Mouse (Mus musculus) intestine, postnatal 0 days (tissue): Measurements from ENCODE around the gene Prkcz. TPM values are rescaled to one million over a fixed set of nuclear protein-coding genes. Genes with fewer than 3 reads are reported as not detected.

Source experiments
- ATAC-seq: fragments of 200-750 bp; cut with Nextera tagmentation; 2 replicates; pipeline ENCODE4 v1.8.0; 2017; ENCODE audit warnings: mild to moderate bottlenecking, moderate TSS enrichment, moderate library complexity
- H3K27ac ChIP-seq: fragments of 300-500 bp; sonication (generic); 2 replicates; pipeline ENCODE4 v1.5.1; 2014; ENCODE audit warnings: mild to moderate bottlenecking, low read depth, low read length, moderate library complexity
- H3K27me3 ChIP-seq: fragments of 300-500 bp; sonication (generic); replicated peaks from 2 replicates; pipeline ENCODE4 v1.6.1; 2014; ENCODE audit warnings: low read length, mixed read lengths; ENCODE audit not compliant: control insufficient read depth, insufficient read depth
- H3K36me3 ChIP-seq: fragments of 300-500 bp; sonication (generic); 2 replicates; pipeline ENCODE4 v1.6.1; 2014; ENCODE audit warnings: mild to moderate bottlenecking, moderate library complexity; ENCODE audit not compliant: control insufficient read depth, insufficient read depth
- H3K4me1 ChIP-seq: fragments of 300-500 bp; sonication (generic); replicated peaks from 2 replicates; pipeline ENCODE4 v1.6.1; 2014; ENCODE audit warnings: antibody characterized with exemption, low read length, mixed read lengths; ENCODE audit not compliant: control insufficient read depth, insufficient read depth
- H3K4me2 ChIP-seq: fragments of 300-500 bp; sonication (generic); replicated peaks from 2 replicates; pipeline ENCODE4 v1.6.1; 2014; ENCODE audit warnings: low read depth, mild to moderate bottlenecking, moderate library complexity
- H3K4me3 ChIP-seq: fragments of 300-500 bp; sonication (generic); 2 replicates; pipeline ENCODE4 v1.5.1; 2014; ENCODE audit warnings: low read depth, low read length
- H3K9ac ChIP-seq: fragments of 300-500 bp; sonication (generic); 2 replicates; pipeline ENCODE4 v1.6.1; 2014; ENCODE audit warnings: mild to moderate bottlenecking, low read depth, low read length
- H3K9me3 ChIP-seq: fragments of 300-500 bp; sonication (generic); 2 replicates; pipeline ENCODE4 v1.6.1; 2016; ENCODE audit warnings: mixed run types; ENCODE audit not compliant: control insufficient read depth
- CTCF ChIP-seq: sonication (generic); IDR thresholded peaks from 2 replicates; pipeline ENCODE4 v1.5.1; 2016; ENCODE audit warnings: low read depth, mild to moderate bottlenecking, control low read depth, antibody characterized with exemption, moderate library complexity
- WGBS: fragments of 180-500 bp; shearing (Covaris S2); extraction: QIAGEN DNeasy Blood & Tissue Kit; methylation state at CpG from one replicate; pipeline ENCODE4 v1.1.7; 2014; 5-methylcytosine and 5-hydroxymethylcytosine counted together
- polyA plus RNA-seq: library from polyadenylated mRNA; unstranded; fragments of >200 nt; fragmentation: Nextera tagmentation; extraction: Ambion mirVana; gene quantifications from 2 replicates; pipeline ENCODE4 v1.2.1, GENCODE M21; 2015

The Prkcz gene
- polyA plus RNA-seq, 1 experiment from 2014 or later: 31.7 TPM

DNA sequence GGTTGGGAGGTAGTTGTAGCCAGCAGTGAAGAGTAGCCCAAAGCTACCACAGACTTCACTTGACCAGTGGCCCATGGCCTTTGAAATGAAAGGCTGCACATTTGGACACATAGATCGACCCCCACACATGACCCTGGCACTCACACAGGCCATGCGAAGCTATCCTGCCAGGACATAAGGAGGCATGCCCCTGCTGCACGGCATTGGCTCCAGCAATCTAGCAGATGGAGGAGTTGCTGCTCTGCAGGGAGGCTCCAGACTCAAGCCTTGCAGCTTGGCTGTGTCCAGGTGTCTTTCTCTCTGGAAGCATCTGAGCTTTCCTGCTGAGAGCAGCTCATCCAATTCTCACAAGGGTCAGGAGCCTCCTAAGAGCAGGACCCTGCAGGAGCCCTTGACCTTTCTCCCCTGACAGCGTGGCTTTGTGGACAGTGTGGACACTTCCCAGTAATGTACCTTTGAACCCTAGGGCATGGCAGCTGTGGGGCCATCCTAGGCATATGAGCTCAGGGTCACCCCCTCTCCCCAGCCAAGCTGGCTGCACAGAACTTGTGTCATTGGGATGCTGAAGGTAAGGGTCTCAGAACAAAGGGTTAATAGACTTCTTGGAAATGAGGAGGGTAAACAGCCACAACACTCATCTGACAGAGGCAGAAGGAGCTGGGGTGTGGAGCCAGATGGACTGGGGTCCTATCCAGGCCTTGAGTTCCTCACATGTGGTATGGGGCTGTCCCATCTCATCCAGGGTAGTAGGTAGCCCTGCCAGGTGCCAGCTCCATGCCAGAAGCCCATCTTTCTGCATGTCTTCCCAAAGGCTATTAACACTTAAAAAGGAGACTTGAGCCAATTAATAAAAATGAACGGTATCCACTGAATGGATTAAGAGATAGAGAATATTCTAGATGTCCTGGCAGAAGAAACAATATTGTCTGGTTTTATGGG, 10.9 kb upstream of the Prkcz start:
- 73% methylated on average over 5 of the region's 5 CpGs for WGBS
- peak overlapping the region; percentile 81; the same call in 1 of the 2 replicates for H3K27ac ChIP-seq
- no peak overlapping the region for H3K4me3 ChIP-seq
- 0 out of 2 replicates have a peak, but pooled peaks have one; percentile 22 for ATAC-seq
- no peaks in the 10 kb centered on the region for H3K36me3 ChIP-seq
- H3K4me1 ChIP-seq: peaks cover 5% of the 10 kb centered on the region; the same call in 1 of the 2 replicates
- H3K9me3 ChIP-seq: no peaks in the 10 kb centered on the region
- TF ChIP-seq CTCF: no peak
- no peaks in the 10 kb centered on the region for H3K27me3 ChIP-seq
- no peak overlapping the region for H3K9ac ChIP-seq
- no peak overlapping the region for H3K4me2 ChIP-seq

DNA sequence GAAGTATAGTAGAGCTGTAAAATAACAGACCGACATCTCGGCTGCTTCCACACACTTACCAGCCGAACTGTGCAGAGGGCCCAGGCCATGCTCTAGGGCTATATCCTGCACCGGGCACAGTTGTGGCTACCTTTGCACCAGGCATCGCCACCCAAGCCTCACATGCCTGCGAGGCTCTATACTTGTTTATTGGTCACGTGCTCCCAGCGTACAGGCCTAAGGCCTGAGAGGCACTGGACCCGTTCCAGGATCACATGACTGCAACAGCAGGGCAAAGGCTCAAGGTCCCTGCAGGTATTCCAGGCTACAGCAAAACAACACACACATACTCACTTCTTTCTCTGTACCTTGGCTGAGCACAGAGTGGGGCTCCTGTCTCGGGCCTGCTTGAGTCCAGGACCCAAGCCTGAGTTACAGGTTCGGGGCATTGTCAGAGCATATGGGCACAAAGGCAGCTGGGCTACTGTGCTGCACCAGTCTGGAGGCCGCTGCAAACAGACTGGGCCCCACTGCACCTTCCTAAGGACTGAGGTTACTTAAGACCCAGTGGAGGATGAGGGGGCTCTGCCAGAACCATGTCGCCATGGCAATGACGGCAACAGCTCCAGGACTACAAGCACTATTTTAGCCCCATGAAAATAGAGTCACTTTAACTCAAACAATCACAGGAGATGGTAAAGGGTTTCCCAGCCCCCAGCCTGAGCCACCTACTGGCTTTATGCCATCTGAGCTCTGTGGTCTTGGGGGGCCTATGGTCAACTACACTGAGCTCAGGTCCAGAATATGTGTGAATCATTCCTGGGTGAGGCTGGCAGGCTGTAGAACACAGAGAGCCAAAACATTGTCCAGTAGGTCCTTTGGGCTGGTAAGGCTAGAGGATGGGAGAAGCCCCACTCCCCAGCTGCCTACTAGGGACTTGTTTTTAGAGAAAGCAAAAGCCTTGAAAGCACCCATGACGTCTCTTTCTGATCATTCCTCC, 9.9 kb upstream of the Prkcz start:
- Histone ChIP-seq H3K9me3 (no peaks in the 10 kb centered on the region), H3K27me3 (no peaks in the 10 kb centered on the region), H3K36me3 (no peaks in the 10 kb centered on the region), H3K27ac (peak overlapping the region; percentile 81), H3K4me1 (peaks cover 8% of the 10 kb centered on the region; the same call in 1 of the 2 replicates), H3K4me2 (no peak overlapping the region), H3K9ac (no peak overlapping the region), H3K4me3 (no peak overlapping the region)
- peak; percentile 89 for ATAC-seq
- 55% methylated on average over 15 of the region's 15 CpGs for WGBS
- no peak for TF ChIP-seq CTCF

DNA sequence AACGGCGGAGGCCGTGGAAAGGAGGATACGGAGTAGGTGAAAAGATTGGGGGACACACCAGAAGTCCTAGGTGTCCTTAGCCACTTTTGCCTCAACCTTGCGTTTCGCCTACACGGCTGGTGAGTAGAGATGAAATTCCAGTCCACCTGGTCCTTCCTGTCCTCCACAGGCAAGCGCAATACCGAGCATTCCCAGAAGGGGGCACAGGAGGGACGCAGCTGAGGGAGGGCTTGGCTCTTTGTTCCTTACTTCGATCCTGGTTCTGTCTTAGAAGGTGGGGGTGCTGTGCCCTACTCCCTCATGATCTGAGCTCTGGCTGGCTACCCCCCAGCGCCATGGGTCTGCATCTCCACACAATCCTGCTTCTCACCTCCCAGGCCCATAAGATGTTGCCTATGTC, 7.5 kb upstream of the Prkcz start:
- Histone ChIP-seq H3K4me2 (no peak overlapping the region), H3K4me3 (no peak overlapping the region), H3K27ac (no peak overlapping the region), H3K4me1 (peaks cover 8% of the 10 kb centered on the region; the same call in 1 of the 2 replicates), H3K9me3 (no peaks in the 10 kb centered on the region), H3K9ac (no peak overlapping the region), H3K36me3 (no peaks in the 10 kb centered on the region), H3K27me3 (no peaks in the 10 kb centered on the region)
- TF ChIP-seq CTCF: peak; percentile 95
- ATAC-seq: no peak
- WGBS: 45% methylated on average over 12 of the region's 12 CpGs

DNA sequence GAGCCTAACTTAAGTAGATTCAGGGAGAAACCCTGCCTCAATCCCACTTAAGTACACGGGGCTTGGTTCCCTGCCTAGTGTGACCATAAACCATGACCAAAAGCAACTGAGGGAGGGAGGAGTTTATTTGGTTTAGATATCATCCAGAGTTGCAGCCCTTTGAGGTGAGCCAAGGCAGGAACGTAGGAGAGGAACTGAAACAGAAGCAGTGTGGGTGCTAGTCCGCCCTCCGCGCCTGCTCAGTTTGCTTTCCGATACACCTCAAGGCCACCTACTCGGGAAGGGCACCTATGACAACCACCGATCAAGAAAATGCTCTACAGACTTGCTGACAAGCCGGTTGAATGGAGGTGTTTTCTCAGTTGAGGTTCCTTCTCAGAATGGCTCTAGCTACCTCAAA, 6.6 kb upstream of the Prkcz start:
- no peak overlapping the region for H3K4me3 ChIP-seq
- TF ChIP-seq CTCF: no peak
- peaks cover 8% of the 10 kb centered on the region; the same call in 1 of the 2 replicates for H3K4me1 ChIP-seq
- H3K9ac ChIP-seq: no peak overlapping the region
- no peak for ATAC-seq
- no peaks in the 10 kb centered on the region for H3K36me3 ChIP-seq
- no peak overlapping the region for H3K4me2 ChIP-seq
- 51% methylated on average over 9 of the region's 9 CpGs for WGBS
- no peaks in the 10 kb centered on the region for H3K27me3 ChIP-seq
- H3K9me3 ChIP-seq: no peaks in the 10 kb centered on the region
- no peak overlapping the region for H3K27ac ChIP-seq

DNA sequence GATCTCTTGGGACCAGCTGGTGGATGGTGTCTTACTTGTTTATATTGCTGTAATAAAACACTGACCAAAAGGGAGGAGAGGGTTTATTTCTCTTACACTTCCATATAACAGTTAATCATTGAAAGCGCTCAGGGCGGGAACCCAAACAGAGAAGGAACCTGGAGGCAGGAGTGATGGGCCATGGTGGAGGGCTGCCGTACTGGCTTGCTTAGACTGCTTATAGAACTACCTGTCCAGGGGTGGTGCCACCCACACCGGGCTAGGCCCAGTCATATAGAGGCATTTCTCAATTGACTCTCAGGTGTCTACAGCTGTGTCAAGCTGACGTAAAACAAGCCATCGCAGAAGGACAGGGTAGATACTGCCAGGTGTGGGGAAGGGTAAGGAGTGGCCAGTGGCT, 5.6 kb upstream of the Prkcz start:
- TF ChIP-seq CTCF: no peak
- Histone ChIP-seq H3K4me1 (peaks cover 4% of the 10 kb centered on the region; the same call in 1 of the 2 replicates), H3K27ac (no peak overlapping the region), H3K27me3 (0 out of 2 replicates have a peak, but pooled peaks cover 3% of the 10 kb centered on the region), H3K9ac (no peak overlapping the region), H3K9me3 (no peaks in the 10 kb centered on the region), H3K36me3 (no peaks in the 10 kb centered on the region), H3K4me2 (peak overlapping the region; percentile 32), H3K4me3 (no peak overlapping the region)
- peak; percentile 15; the same call in 1 of the 2 replicates for ATAC-seq
- WGBS: 24% methylated on average over 6 of the region's 6 CpGs

DNA sequence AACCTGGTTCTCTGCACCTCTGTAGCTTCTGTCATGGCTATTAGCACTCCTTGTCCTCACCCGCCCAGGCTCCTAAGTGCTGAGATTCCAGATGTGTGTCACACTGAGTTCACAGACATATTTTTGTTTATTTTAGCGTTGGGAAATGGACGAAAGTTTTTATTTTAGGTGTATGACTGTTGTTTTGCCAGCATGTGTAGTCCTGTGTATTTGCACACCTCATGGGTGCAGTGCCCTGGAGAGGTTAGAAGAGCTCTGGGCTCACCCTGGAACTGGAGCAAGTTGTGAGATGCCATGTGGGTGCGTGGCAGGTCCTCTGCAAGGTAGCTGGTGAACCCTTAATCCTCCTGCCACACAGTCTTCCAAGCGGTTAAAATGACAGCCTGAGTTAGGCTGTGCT, 1.3 kb upstream of the Prkcz start:
- H3K4me1 ChIP-seq: peaks cover 3% of the 10 kb centered on the region; the same call in 1 of the 2 replicates
- no peaks in the 10 kb centered on the region for H3K9me3 ChIP-seq
- peak overlapping the region; percentile 72 for H3K4me2 ChIP-seq
- TF ChIP-seq CTCF: no peak
- peak overlapping the region; percentile 49 for H3K4me3 ChIP-seq
- H3K27ac ChIP-seq: no peak overlapping the region
- H3K27me3 ChIP-seq: 0 out of 2 replicates have a peak, but pooled peaks cover 5% of the 10 kb centered on the region
- no peak overlapping the region for H3K9ac ChIP-seq
- no peaks in the 10 kb centered on the region for H3K36me3 ChIP-seq
- no peak for ATAC-seq
- 27% methylated on average over 5 of the region's 5 CpGs for WGBS
